Mouse (Mus musculus) lung, postnatal 0 days (tissue): ENCODE results near the gene Ankrd24. TPM values are rescaled to one million over a fixed set of nuclear protein-coding genes. Genes with fewer than 3 reads are reported as not detected.
"Not testable (repeated sequence)": the region's sequence is repeated elsewhere in the genome, so short reads cannot be mapped to it uniquely, and the experiment has no call there.

Source experiments
- ATAC-seq: fragments of 200-750 bp; cut with Nextera tagmentation; 2 replicates; pipeline ENCODE4 v1.8.0; 2017; ENCODE audit warnings: moderate library complexity
- DNase-seq: peaks from one replicate; pipeline ENCODE4 v3.0.0-alpha.2; 2016; ENCODE audit warnings: low spot score
- H3K27ac ChIP-seq: fragments of 300-500 bp; sonication (generic); 2 replicates; pipeline ENCODE4 v1.5.1; 2014; ENCODE audit warnings: antibody characterized with exemption, mild to moderate bottlenecking, low read length, mixed read lengths
- H3K27me3 ChIP-seq: fragments of 300-500 bp; sonication (generic); replicated peaks from 2 replicates; pipeline ENCODE4 v1.6.1; 2014; ENCODE audit warnings: low read length, mixed read lengths; ENCODE audit not compliant: insufficient read depth
- H3K36me3 ChIP-seq: fragments of 300-500 bp; sonication (generic); 2 replicates; pipeline ENCODE4 v1.6.1; 2014; ENCODE audit warnings: low read length, mixed read lengths; ENCODE audit not compliant: insufficient read depth
- H3K4me1 ChIP-seq: fragments of 300-500 bp; sonication (generic); 2 replicates; pipeline ENCODE4 v1.6.1; 2014; ENCODE audit warnings: antibody characterized with exemption, low read depth, low read length, mixed read lengths; ENCODE audit not compliant: insufficient read depth
- H3K4me2 ChIP-seq: fragments of 300-500 bp; sonication (generic); replicated peaks from 2 replicates; pipeline ENCODE4 v1.6.1; 2014; ENCODE audit warnings: low read depth, mild to moderate bottlenecking, low read length, moderate library complexity, mixed read lengths
- H3K4me3 ChIP-seq: fragments of 300-500 bp; sonication (generic); 2 replicates; pipeline ENCODE4 v1.5.1; 2014; ENCODE audit warnings: low read depth, low read length
- H3K9ac ChIP-seq: fragments of 300-500 bp; sonication (generic); replicated peaks from 2 replicates; pipeline ENCODE4 v1.6.1; 2014; ENCODE audit warnings: low read depth, mild to moderate bottlenecking
- H3K9me3 ChIP-seq: fragments of 300-500 bp; sonication (generic); 2 replicates; pipeline ENCODE4 v1.6.1; 2016; ENCODE audit warnings: low read length, mixed read lengths
- CTCF ChIP-seq: IDR thresholded peaks from 2 replicates; pipeline ENCODE4 v1.5.1; 2016; ENCODE audit warnings: antibody characterized with exemption, mild to moderate bottlenecking
- EP300 ChIP-seq: IDR thresholded peaks from 2 replicates; pipeline ENCODE4 v1.6.1; 2016; ENCODE audit warnings: antibody characterized with exemption, mild to moderate bottlenecking, control low read depth
- WGBS: fragments of 180-500 bp; shearing (Covaris S2); extraction: QIAGEN DNeasy Blood & Tissue Kit; methylation state at CpG from one replicate; pipeline ENCODE4 v1.1.7; 2014; 5-methylcytosine and 5-hydroxymethylcytosine counted together
- polyA plus RNA-seq: library from polyadenylated mRNA; unstranded; fragments of >200 nt; fragmentation: Nextera tagmentation; extraction: Ambion mirVana; gene quantifications from 2 replicates; pipeline ENCODE4 v1.2.1, GENCODE M21; 2015

Gene Ankrd24
- polyA plus RNA-seq, 1 experiment from 2014 or later = 5.3 TPM

GRCm38 (mm10) chr10:81638101-81638500, 9.8 kb downstream of the Ankrd24 start:
- H3K27ac ChIP-seq = no peak overlapping the region
- no peak overlapping the region for H3K4me2 ChIP-seq
- WGBS = 68% methylated on average over 6 of the region's 6 CpGs
- H3K27me3 ChIP-seq = no peaks in the 10 kb centered on the region
- H3K9me3 ChIP-seq = no peaks in the 10 kb centered on the region
- H3K36me3 ChIP-seq = no peaks in the 10 kb centered on the region
- H3K4me1 ChIP-seq = peaks cover 8% of the 10 kb centered on the region; the same call in 1 of the 2 replicates
- TF ChIP-seq CTCF (no peak), EP300 (no peak)
- no peak for DNase-seq
- ATAC-seq = no peak
- H3K4me3 ChIP-seq = no peak overlapping the region
- H3K9ac ChIP-seq = no peak overlapping the region

- H3K4me3 ChIP-seq, H3K4me2 ChIP-seq, H3K36me3 ChIP-seq, H3K27ac ChIP-seq, H3K4me1 ChIP-seq, H3K9me3 ChIP-seq, ATAC-seq, H3K27me3 ChIP-seq, H3K9ac ChIP-seq: not testable (repeated sequence)
- peak; percentile 38 for DNase-seq
- 33% methylated on average over 4 of the region's 4 CpGs for WGBS
These were observed 12.5 kb downstream of the Ankrd24 start for GRCm38 (mm10) chr10:81640825-81641224.

GRCm38 (mm10) chr10:81641566-81641965, 13.2 kb downstream of the Ankrd24 start:
- 88% methylated on average over 2 of the region's 2 CpGs for WGBS

GRCm38 (mm10) chr10:81641978-81642647, 13.8 kb downstream of the Ankrd24 start:
- H3K9me3 ChIP-seq = no peaks in the 10 kb centered on the region
- peak overlapping the region; percentile 63 for H3K4me2 ChIP-seq
- TF ChIP-seq CTCF = no peak
- TF ChIP-seq EP300 = no peak
- H3K27ac ChIP-seq = no peak overlapping the region
- 0 out of 2 replicates have a peak overlapping the region, but pooled peaks have one; percentile 61 for H3K9ac ChIP-seq
- WGBS = 70% methylated on average over 8 of the region's 8 CpGs
- peak overlapping the region; percentile 64; the same call in 1 of the 2 replicates for H3K4me3 ChIP-seq
- no peaks in the 10 kb centered on the region for H3K36me3 ChIP-seq
- peaks cover 5% of the 10 kb centered on the region; the same call in 1 of the 2 replicates for H3K4me1 ChIP-seq
- ATAC-seq (no peak), DNase-seq (no peak)
- H3K27me3 ChIP-seq = no peaks in the 10 kb centered on the region

More at GRCm38 (mm10) chr10:81641566-81641965, 13.2 kb downstream of the Ankrd24 start:
- Histone ChIP-seq H3K4me3 (no peak overlapping the region), H3K9me3 (no peaks in the 10 kb centered on the region), H3K4me1 (peaks cover 5% of the 10 kb centered on the region; the same call in 1 of the 2 replicates), H3K4me2 (no peak overlapping the region), H3K27ac (no peak overlapping the region), H3K27me3 (no peaks in the 10 kb centered on the region), H3K9ac (no peak overlapping the region), H3K36me3 (no peaks in the 10 kb centered on the region)
- ATAC-seq (no peak), DNase-seq (no peak)
- TF ChIP-seq CTCF = no peak
- TF ChIP-seq EP300 = no peak

GRCm38 (mm10) chr10:81642648-81643448, 14.5 kb downstream of the Ankrd24 start:
- TF ChIP-seq EP300 = no peak
- no peak for TF ChIP-seq CTCF
- Histone ChIP-seq H3K9me3 (no peaks in the 10 kb centered on the region), H3K27ac (peak overlapping the region; percentile 68), H3K4me1 (peaks cover 5% of the 10 kb centered on the region; the same call in 1 of the 2 replicates), H3K4me3 (peak overlapping the region; percentile 64), H3K27me3 (no peaks in the 10 kb centered on the region), H3K36me3 (no peaks in the 10 kb centered on the region), H3K9ac (peak overlapping the region; percentile 61), H3K4me2 (peak overlapping the region; percentile 63)
- DNase-seq (no peak), ATAC-seq (no peak)
- WGBS = 18% methylated on average over 22 of the region's 24 CpGs

GRCm38 (mm10) chr10:81643449-81644055, 15.2 kb downstream of the Ankrd24 start:
- peak overlapping the region; percentile 68 for H3K27ac ChIP-seq
- H3K36me3 ChIP-seq = no peaks in the 10 kb centered on the region
- H3K4me2 ChIP-seq = peak overlapping the region; percentile 63
- TF ChIP-seq CTCF = peak; percentile 65
- no peak for TF ChIP-seq EP300
- H3K9me3 ChIP-seq = no peaks in the 10 kb centered on the region
- peak overlapping the region; percentile 64 for H3K4me3 ChIP-seq
- ATAC-seq (peak; percentile 95), DNase-seq (peak; percentile 97)
- under 1% methylated on average over 59 of the region's 75 CpGs for WGBS
- H3K27me3 ChIP-seq = no peaks in the 10 kb centered on the region
- H3K9ac ChIP-seq = peak overlapping the region; percentile 61
- H3K4me1 ChIP-seq = peaks cover 5% of the 10 kb centered on the region; the same call in 1 of the 2 replicates
